Mouse (Mus musculus): ENCODE results near the gene D16Ertd472e.

- TF ChIP-seq CTCF (IDR thresholded peaks at IDR 0.05; ENCODE audit: borderline replicate concordance, insufficient read depth, low read depth, low read length) (no peak), POLR2A (IDR thresholded peaks at IDR 0.05; ENCODE audit: borderline replicate concordance, insufficient read depth, low read length) (no peak)
These were observed 53.5 kb downstream of the D16Ertd472e start for GRCm38 (mm10) chr16:78522974-78523373.
